Comparison of ENCODE assay signal across 22 mouse cellular contexts in genomic region chr5:113049876-113050275, GRCm38 (mm10). TPM values are rescaled to one million over a fixed set of nuclear protein-coding genes. Genes with fewer than 3 reads are reported as not detected.
DNase-seq lines count a peak whose midpoint lies in the region; ATAC-seq lines count a peak whose summit lies in the region.
"Had no signal": no experiment of that assay in that cellular context is flagged by ENCODE, and none has a peak within 500 bp of the region (broad histone marks: within the 10 kb centered on the region; RNA-seq: fewer than 3 reads in every experiment).

No protein-coding gene starts in this region.

- H3K9ac ChIP-seq in embryonic facial prominence, embryonic 11.5 days (replicated peaks; ENCODE audit: low read length), result no peak overlapping the region
- H3K9ac ChIP-seq in midbrain, embryonic 15.5 days, result no peak overlapping the region
- H3K9ac ChIP-seq in midbrain, embryonic 11.5 days (ENCODE audit: low read length), result no peak overlapping the region
- H3K9ac ChIP-seq: embryonic facial prominence, embryonic 12.5 days; midbrain, embryonic 12.5 days; neural tube, embryonic 15.5 days had no signal

- no peak overlapping the region for H3K4me3 ChIP-seq in embryonic facial prominence, embryonic 11.5 days (ENCODE audit: low read depth, low read length)
- H3K4me3 ChIP-seq in embryonic facial prominence, embryonic 10.5 days, result no peak overlapping the region
- no peak overlapping the region for H3K4me3 ChIP-seq in midbrain, embryonic 15.5 days
- H3K4me3 ChIP-seq in midbrain, embryonic 11.5 days (ENCODE audit: low read depth, low read length), result no peak overlapping the region
- H3K4me3 ChIP-seq: embryonic facial prominence, embryonic 12.5 days; erythroblast, embryonic 14.5 days; midbrain, embryonic 12.5 days; neural tube, embryonic 15.5 days had no signal

- ATAC-seq in embryonic facial prominence, embryonic 11.5 days (replicated peaks; ENCODE audit: insufficient number of reproducible peaks, low FRiP score, low TSS enrichment, low read depth), result no peak
- ATAC-seq in midbrain, embryonic 15.5 days (replicated peaks), result 0 out of 2 replicates have a peak, but pooled peaks have one; percentile 43
- ATAC-seq in midbrain, embryonic 11.5 days (ENCODE audit: low FRiP score), result no peak

- H3K9me3 ChIP-seq in embryonic facial prominence, embryonic 11.5 days (replicated peaks; ENCODE audit: control insufficient read depth, low read length), result no peaks in the 10 kb centered on the region
- 0 out of 2 replicates have a peak, but pooled peaks cover 4% of the 10 kb centered on the region for H3K9me3 ChIP-seq in embryonic facial prominence, embryonic 10.5 days
- no peaks in the 10 kb centered on the region for H3K9me3 ChIP-seq in midbrain, embryonic 15.5 days
- no peaks in the 10 kb centered on the region for H3K9me3 ChIP-seq in midbrain, embryonic 11.5 days (ENCODE audit: control insufficient read depth, low read length)
- H3K9me3 ChIP-seq: embryonic facial prominence, embryonic 12.5 days; midbrain, embryonic 12.5 days; neural tube, embryonic 15.5 days had no signal

- H3K4me1 ChIP-seq in embryonic facial prominence, embryonic 11.5 days (ENCODE audit: control insufficient read depth, insufficient read depth, low read length), result no peaks in the 10 kb centered on the region
- H3K4me1 ChIP-seq in embryonic facial prominence, embryonic 10.5 days, result no peaks in the 10 kb centered on the region; the same call in 1 of the 2 replicates
- peaks cover 8% of the 10 kb centered on the region; the same call in 1 of the 2 replicates for H3K4me1 ChIP-seq in midbrain, embryonic 15.5 days
- H3K4me1 ChIP-seq in midbrain, embryonic 11.5 days (ENCODE audit: control insufficient read depth, insufficient read depth, low read length), result 0 out of 2 replicates have a peak, but pooled peaks cover 2% of the 10 kb centered on the region
- H3K4me1 ChIP-seq: embryonic facial prominence, embryonic 12.5 days had no signal

- DNase-seq in embryonic facial prominence, embryonic 11.5 days (ENCODE audit: low spot score), result peak; percentile 18
- no peak for DNase-seq in embryonic facial prominence, embryonic 10.5 days (ENCODE audit: low spot score)
- DNase-seq in kidney, adult 11 months, result peak; percentile 6
- DNase-seq in kidney, adult 18-20 months, result no peak
- DNase-seq in midbrain, embryonic 11.5 days (ENCODE audit: low spot score, missing footprints), result no peak
- peak; percentile 62 for DNase-seq in retina, postnatal 1 day
- DNase-seq: adrenal gland, postnatal 25 days; cerebellum, adult 18-20 months; heart, postnatal 14 days; kidney, adult 2 months; lung, adult 2 months; thymus, postnatal 25 days had no signal

- no peak overlapping the region for H3K4me2 ChIP-seq in embryonic facial prominence, embryonic 11.5 days (ENCODE audit: low read depth, low read length)
- H3K4me2 ChIP-seq in midbrain, embryonic 15.5 days, result no peak overlapping the region
- H3K4me2 ChIP-seq in midbrain, embryonic 11.5 days, result no peak overlapping the region
- H3K4me2 ChIP-seq: embryonic facial prominence, embryonic 12.5 days; heart, embryonic 11.5 days; liver, embryonic 11.5 days; midbrain, embryonic 12.5 days; neural tube, embryonic 15.5 days had no signal

- peaks cover 2% of the 10 kb centered on the region; the same call in 1 of the 2 replicates for H3K27me3 ChIP-seq in embryonic facial prominence, embryonic 11.5 days (ENCODE audit: control insufficient read depth, insufficient read depth, low read length)
- H3K27me3 ChIP-seq in embryonic facial prominence, embryonic 10.5 days (replicated peaks; ENCODE audit: low read depth, poor library complexity, severe bottlenecking), result peaks cover 14% of the 10 kb centered on the region; the same call in 1 of the 2 replicates
- no peaks in the 10 kb centered on the region for H3K27me3 ChIP-seq in midbrain, embryonic 15.5 days (replicated peaks)
- no peaks in the 10 kb centered on the region for H3K27me3 ChIP-seq in midbrain, embryonic 11.5 days (ENCODE audit: control insufficient read depth, insufficient read depth, low read length)
- H3K27me3 ChIP-seq: embryonic facial prominence, embryonic 12.5 days had no signal

- no peak overlapping the region for H3K27ac ChIP-seq in embryonic facial prominence, embryonic 11.5 days (replicated peaks; ENCODE audit: low read depth, low read length)
- no peak overlapping the region for H3K27ac ChIP-seq in embryonic facial prominence, embryonic 10.5 days (replicated peaks)
- no peak overlapping the region for H3K27ac ChIP-seq in midbrain, embryonic 15.5 days
- H3K27ac ChIP-seq in midbrain, embryonic 11.5 days (ENCODE audit: low read depth, low read length), result no peak overlapping the region
- H3K27ac ChIP-seq: embryonic facial prominence, embryonic 12.5 days; macrophage; midbrain, embryonic 12.5 days had no signal

- H3K36me3 ChIP-seq in embryonic facial prominence, embryonic 11.5 days (replicated peaks; ENCODE audit: control insufficient read depth, insufficient read depth, low read depth, low read length), result no peaks in the 10 kb centered on the region
- H3K36me3 ChIP-seq in embryonic facial prominence, embryonic 10.5 days (replicated peaks), result no peaks in the 10 kb centered on the region
- H3K36me3 ChIP-seq in midbrain, embryonic 15.5 days (replicated peaks), result no peaks in the 10 kb centered on the region
- no peaks in the 10 kb centered on the region for H3K36me3 ChIP-seq in midbrain, embryonic 11.5 days (ENCODE audit: control insufficient read depth, insufficient read depth, low read length)
- H3K36me3 ChIP-seq: embryonic facial prominence, embryonic 12.5 days; G1E; midbrain, embryonic 12.5 days; neural tube, embryonic 15.5 days had no signal

RNA-seq across cellular contexts. Expression of gene Crybb2, which starts 20.0 kb away (rescaled TPM):
- polyA plus RNA-seq in embryonic facial prominence, embryonic 11.5 days (2014; fragmentation: Nextera tagmentation; extraction: Ambion mirVana), result not detected in 2 replicates
- polyA plus RNA-seq in embryonic facial prominence, embryonic 10.5 days (2016; fragmentation: Nextera tagmentation; extraction: Ambion mirVana), result not detected in 2 replicates
- not detected in 2 replicates for polyA plus RNA-seq in midbrain, embryonic 15.5 days (2015; fragmentation: Nextera tagmentation; extraction: Ambion mirVana)
- polyA plus RNA-seq in midbrain, embryonic 11.5 days (2014; fragmentation: Nextera tagmentation; extraction: Ambion mirVana), result not detected in 2 replicates
- polyA plus RNA-seq: embryonic facial prominence, embryonic 12.5 days; erythroblast, embryonic 14.5 days; G1E; heart, embryonic 11.5 days; kidney, adult 2 months; limb, embryonic 11.5 days; liver, embryonic 11.5 days; lung, adult 2 months; macrophage; midbrain, embryonic 12.5 days; neural tube, embryonic 15.5 days had no signal

RNA-seq across cellular contexts. Expression of gene Crybb3, which starts 31.5 kb away (rescaled TPM):
- 4.0 and 20.8 TPM in 2 replicates for polyA plus RNA-seq in embryonic facial prominence, embryonic 11.5 days (2014; fragmentation: Nextera tagmentation; extraction: Ambion mirVana)
- 0.97 and 1.0 TPM in 2 replicates for polyA plus RNA-seq in embryonic facial prominence, embryonic 10.5 days (2016; fragmentation: Nextera tagmentation; extraction: Ambion mirVana)
- polyA plus RNA-seq in midbrain, embryonic 15.5 days (2015; fragmentation: Nextera tagmentation; extraction: Ambion mirVana), result 1.1 and 1.6 TPM in 2 replicates
- polyA plus RNA-seq in midbrain, embryonic 11.5 days (2014; fragmentation: Nextera tagmentation; extraction: Ambion mirVana), result 0.18 TPM in 1 of 2 replicates, not detected in the other
- polyA plus RNA-seq: erythroblast, embryonic 14.5 days; G1E; macrophage had no signal

RNA-seq across cellular contexts. Expression of gene Grk3, which starts 34.3 kb away (rescaled TPM):
- polyA plus RNA-seq in embryonic facial prominence, embryonic 11.5 days (2014; fragmentation: Nextera tagmentation; extraction: Ambion mirVana), result 2.7 and 5.0 TPM in 2 replicates
- 5.9 and 6.0 TPM in 2 replicates for polyA plus RNA-seq in embryonic facial prominence, embryonic 10.5 days (2016; fragmentation: Nextera tagmentation; extraction: Ambion mirVana)
- 27.2 and 31.8 TPM in 2 replicates for polyA plus RNA-seq in midbrain, embryonic 15.5 days (2015; fragmentation: Nextera tagmentation; extraction: Ambion mirVana)
- 4.2 and 4.6 TPM in 2 replicates for polyA plus RNA-seq in midbrain, embryonic 11.5 days (2014; fragmentation: Nextera tagmentation; extraction: Ambion mirVana)
- polyA plus RNA-seq: G1E had no signal

Comparison
In these comparisons a context has a peak if more than half of its experiments do, and no peak if none do; other contexts are left out.
1. DNase-seq: peak in embryonic facial prominence, embryonic 11.5 days (single experiment), kidney, adult 11 months (single experiment) and retina, postnatal 1 day (single experiment); none in embryonic facial prominence, embryonic 10.5 days (single experiment), kidney, adult 18-20 months (single experiment) and midbrain, embryonic 11.5 days (single experiment).